Mouse (Mus musculus) lung, postnatal 25 days (tissue): ENCODE data around the gene Igdcc4.
"Not testable (repeated sequence)": the region's sequence is repeated elsewhere in the genome, so short reads cannot be mapped to it uniquely, and the experiment has no call there.

Experiments
- DNase-seq: peaks from one replicate; pipeline ENCODE4 v3.0.0; 2022; ENCODE audit warnings: low spot score

Igdcc4 gene

DNA sequence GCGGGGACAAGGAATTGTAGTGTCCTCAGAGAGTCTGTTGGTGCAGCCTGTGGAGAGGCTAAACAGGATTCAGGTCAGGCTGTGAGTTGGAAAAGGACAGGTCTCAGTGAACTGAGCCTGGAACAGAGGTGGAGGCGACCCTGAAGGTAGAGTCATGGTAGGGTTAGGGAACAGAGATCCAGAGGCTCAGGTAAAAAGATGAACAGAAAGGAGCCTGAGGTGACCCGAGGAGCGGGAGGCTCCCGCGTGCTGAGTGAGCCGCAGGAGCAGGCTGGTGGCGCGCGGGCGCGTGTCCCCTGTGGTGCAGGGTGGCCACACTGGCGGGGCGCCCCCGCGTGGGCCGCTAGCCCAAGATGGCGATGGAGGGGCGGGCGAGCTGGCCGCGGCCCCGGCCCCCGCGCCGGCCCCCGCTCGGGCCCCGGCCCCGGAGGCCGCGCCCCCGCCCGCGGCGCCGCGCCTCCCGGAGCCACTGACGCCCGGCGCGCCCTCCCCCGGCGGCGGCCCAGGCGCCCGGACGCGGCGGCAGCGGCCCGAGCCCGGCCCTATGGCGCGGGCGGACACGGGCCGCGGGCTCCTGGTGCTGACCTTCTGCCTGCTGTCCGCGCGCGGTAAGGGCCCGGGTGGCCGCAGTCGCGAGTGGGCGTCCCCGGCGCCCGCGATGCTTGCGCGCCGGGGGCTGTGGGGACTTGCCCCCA, at the start of gene Igdcc4:
TSS of gene Igdcc4 (plus strand) at position 496 of the 695 bp plus-strand sequence.
- no peak for DNase-seq

DNA sequence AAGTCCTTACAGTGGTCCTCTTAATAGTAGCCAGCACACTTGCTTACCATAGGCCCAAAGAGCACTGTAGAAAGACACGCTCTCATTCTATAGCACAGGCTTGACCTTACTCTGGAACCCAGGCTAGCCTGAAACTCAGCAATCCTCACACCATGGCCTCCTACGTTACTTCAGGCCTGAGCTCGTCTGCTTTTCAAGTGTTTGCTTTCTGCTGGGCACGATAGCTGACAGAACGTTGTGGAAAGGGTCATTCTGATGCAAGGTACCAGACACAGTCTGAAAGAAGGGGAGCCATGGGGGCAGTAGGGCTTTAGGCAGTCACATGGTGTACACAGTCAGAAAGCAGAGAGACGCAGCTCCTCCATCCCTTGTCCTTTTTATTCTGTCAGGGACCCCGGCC, 37.0 kb upstream of the Igdcc4 start:
- DNase-seq: no peak

DNA sequence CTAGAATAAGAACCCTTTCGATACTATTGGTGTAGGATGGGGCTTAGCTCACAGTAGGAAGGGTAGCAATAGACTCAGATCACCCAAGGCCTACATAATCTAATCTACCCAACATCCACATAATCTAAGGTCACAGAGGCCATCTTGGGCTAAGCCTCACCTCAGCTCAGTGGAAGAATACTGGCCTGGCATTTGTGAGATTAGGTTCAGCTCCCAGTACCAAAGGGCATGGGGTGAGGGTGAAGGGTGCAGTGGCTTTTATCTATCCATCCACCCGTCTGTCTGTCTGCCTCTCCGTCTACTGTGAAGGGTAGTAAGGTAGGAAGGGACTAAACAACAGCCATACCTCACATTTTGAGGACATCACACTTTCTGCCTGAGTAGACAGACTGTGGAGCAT, 30.7 kb upstream of the Igdcc4 start:
- DNase-seq: no peak

DNA sequence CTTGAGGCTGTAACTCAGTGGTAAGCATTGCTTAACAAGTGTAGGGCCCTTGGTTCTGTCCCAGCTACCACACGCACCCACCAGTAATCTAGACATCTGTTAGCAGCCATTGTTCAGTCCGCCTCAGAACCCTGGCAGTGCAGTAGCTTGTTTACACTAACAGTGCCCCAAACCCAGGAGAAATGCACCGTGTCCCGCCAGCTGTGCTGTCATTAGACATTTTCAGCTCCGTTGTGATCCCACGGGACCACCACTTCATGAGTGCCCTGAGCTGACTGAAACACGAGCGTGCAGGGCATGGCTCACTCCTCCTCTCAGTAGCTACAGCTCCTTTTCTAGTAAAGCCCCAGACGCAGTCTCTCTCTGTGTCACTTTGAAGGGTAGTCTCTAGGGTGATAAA, 27.7 kb upstream of the Igdcc4 start:
- no peak for DNase-seq

DNA sequence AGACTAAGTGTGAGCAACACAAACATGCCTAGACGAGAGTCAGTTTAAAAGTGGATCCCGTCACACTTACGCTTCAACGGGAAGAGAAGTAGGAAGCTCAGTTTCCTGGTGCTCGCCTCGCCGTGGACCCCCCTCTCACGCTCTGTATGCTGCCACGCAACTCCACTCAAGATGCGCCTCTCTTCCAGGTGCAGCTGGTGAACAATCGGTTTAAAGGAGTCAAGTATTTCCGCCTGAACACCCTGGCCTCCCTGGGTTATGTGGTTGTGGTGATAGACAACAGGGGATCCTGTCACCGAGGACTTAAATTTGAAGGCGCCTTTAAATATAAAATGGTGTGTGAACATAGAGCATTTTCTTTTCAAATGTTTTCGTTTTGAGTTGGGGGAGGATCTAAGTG, 27.0 kb upstream of the Igdcc4 start:
- no peak for DNase-seq

DNA sequence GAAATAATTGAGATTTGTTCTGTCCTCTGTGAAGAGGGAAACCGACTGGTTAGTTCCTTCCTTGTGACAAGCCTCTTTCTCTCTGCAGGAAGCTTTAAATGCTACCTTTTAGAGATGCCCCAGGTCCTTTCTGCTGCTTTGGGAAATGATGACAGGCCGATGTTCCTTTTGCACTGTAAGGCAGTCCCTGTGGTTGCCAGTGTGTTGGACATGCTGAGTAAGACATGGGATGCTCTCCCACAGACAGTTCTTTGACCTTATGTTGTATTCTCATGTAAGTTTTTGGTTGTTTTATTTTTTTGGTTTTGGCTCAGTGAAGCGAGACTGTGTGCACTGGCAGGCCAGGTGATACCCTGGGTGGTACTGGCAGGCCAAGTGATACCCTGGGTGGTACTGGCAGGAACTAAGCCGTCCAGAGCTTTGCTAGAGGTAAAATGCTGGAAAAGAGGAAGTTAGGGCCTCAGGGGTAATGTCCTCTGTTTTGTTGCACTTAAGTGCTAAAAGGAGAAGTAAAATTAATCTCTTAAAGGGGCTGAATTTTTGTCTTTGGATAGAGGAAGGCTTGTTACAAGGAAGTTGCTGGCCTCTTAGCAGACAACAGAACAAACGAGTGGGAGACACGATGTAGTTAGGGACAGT, 26.3 kb upstream of the Igdcc4 start:
- DNase-seq: peak; percentile 34

DNA sequence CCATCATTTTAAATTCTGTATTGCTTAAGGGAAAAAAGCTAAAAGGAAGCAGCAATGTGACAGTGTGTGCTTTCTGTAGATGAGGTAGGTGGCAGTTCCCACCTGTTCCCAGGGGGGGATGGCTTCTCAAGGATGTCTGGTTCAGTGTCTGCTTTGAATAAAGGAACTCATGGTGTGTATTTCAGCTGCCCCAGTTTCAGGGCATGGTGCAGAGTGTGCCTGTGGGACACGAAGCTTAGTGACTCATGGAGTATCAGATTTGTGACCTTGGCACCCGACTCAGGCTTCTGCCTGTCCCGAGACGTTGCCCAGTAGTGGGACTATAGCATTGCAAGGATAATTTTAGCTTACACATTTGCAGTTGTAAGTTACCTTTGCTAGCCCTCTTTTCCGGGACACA, 23.8 kb upstream of the Igdcc4 start:
- DNase-seq: no peak

DNA sequence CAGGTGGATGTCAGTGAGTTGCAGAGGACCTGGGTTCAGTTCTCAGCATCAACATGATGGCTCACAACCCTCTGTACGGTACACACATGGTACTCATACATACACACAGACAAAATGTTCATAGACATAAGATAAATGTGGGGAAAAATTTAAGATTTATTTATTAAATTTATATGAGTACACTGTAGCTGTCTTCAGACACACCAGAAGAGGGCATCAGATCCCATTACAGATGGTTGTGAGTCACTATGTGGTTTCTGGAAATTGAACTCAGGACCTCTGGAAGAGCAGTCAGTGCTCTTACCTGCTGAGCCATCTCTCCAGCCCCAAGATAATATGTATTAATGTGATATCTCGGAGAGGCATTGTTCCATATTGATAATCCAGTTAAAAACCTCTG, 21.1 kb upstream of the Igdcc4 start:
- not testable (repeated sequence) for DNase-seq

DNA sequence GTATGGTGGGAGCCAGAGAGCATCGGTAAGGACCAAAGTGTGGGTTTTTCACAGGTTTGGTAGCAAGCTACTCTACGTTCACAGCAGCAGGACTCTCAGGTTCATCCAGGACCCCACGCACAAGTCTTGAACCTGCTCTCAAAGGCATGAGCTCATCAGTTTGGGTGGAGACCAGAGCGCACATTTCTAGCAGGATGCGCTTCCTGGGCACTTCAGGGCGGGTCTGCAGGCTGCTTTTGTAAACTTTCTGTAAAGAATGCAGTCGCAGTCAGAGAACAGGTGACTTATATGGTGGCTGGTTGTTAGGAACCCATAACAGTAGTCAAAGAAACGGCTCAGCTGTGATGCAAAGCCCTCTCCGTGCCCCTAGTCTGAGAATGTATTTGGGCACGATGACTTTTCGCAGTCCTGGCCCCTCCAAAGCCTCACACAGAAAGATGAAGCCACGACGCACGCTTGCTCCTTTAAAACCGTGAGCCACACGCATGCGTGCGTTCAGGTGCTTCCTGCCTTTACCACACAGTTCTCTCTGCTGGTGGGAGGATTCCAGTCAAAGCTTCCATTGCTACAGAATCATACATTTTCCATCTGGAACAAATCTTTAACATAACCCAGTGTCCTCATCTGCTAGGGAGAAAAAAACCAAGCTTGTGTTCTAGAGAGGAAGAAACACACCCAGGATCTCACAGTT, 18.1 kb upstream of the Igdcc4 start:
- DNase-seq: no peak

DNA sequence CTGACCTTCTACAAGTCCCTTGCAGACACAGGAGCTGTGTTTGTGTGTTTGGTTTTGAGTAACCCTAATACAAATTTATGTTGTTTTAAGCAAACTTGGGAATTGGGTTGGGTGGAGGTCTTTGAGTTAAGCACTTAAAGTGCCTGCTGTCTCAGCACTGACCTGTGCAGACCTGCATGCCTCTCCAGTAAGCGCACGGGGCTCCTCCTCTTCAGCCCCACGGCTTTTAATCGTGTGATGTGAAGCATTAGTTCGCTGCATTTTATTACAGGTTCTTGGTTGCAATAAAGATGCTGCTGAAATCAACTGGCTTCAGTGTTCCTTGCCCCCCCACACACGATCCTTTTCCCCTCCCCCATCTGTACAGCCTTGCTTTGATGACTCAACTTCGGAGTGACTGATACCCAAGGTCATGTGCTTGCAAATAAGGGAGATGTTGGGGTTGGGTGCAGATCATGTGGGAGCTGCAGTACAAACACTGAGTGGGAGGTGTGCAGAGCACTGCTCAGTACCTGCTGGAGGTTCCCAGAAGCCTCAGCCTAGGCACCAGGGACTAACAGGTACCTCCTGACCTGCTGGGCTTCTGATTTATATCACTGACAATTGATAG, 17.0 kb upstream of the Igdcc4 start:
- no peak for DNase-seq

DNA sequence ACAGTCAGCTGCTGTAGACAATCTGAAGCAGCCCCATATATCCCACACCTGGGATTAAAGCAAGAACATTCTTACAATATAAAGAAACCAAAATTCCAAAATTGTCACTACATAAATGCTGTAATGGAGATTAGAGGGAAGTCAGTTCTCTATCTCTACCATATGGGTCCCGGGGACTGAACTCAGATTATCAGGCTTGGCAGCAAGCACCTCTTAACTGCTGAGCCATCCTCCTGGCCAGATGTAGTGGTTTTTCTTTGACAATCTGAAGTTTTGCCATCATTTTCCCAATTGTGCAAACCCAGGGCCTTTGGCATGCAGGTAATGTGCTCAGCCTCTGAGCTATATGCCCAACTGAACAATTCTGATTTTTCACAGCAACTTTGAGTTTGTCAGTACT, 16.0 kb upstream of the Igdcc4 start:
- DNase-seq: no peak

DNA sequence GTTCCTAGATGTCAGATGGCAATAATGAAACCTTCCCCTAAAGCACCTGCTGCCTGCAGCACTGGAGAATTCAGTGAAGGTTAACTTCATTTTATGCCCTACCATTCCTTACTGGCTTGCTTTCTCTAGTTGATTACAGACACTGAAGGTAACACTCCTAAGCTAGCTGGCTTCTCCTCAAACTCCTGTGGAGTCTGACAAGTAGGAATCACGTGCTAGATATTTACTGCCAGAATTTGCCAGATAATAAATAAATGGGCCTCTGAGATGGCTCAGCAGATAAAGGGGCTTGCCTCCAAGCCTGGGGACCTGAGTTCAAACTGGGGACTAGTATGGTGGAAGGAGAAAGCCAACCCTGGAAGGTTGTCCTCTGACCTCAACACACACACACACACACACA, 14.5 kb upstream of the Igdcc4 start:
- DNase-seq: no peak

DNA sequence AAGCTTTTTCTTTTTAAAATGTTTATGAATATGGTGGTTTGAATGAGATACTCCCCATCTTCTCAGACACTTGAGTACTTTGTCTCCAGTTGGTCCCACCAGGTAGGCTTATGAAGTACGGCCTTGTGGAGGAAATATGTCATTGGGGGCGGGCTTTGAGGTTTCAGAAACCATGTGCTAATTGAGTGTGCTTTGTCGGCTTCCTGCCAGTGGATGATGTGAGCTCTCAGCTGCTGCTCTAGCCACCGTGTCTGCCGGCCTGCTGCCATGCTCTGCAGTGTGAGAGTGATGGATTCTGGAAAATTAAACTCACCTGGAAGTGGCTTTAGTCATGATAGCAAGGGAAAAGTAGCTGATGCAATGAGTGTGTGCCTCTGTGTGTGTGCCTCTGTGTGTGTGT, 13.8 kb upstream of the Igdcc4 start:
- DNase-seq: no peak

DNA sequence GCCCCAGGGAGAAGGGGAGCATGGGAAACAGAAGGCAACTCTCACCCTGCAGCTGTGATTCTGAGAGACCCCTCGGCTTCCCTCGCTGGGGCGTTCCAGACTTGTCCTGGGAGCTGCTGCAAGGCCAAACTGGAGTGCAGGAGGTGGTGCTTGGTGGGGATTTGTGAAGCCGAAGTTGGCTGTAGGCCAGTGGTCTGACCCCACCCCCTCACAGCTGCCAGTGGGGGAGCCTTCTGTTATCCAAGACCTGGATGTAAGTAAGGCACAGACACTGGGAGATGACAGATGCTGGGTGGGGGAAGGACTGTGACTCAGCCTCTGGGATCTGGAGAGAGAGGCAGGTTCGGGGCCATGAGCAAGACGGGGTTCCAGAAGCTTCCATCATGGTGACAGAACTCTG, 7.0 kb upstream of the Igdcc4 start:
- DNase-seq: no peak

DNA sequence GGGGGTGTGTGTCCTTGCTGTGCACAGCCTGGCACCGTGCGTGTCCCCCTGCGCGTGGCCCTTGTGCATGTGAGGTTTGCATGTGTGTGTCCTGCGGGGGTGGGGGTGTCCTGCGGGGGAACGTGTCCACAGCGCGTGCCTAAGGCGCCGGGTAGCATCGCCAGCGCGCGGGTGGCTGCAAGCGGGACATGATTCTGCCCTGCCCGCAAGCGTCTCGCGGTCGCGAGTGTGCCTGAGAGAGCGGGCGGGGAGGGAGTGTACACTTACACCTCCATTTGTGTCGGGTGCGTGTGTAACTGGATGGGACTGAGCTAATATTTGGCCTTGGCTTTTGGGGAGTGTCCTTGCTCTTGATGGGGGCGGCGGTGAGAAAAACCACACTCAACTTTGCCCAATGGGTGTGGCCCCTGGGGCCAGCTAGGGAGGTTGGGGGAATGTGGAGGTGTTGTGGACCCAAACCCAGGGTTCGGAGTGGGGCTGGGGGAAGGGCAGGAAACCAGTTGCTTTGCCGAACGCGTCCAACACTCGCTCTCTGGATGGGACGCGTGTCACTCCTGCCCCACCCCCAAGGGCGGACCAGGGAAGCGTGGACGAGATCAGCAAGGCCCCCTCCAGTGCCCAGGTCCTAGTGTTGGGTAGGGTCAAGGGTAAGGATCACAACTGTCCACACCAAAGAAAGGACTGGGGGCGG, 545 bp downstream of the Igdcc4 start:
- no peak for DNase-seq

DNA sequence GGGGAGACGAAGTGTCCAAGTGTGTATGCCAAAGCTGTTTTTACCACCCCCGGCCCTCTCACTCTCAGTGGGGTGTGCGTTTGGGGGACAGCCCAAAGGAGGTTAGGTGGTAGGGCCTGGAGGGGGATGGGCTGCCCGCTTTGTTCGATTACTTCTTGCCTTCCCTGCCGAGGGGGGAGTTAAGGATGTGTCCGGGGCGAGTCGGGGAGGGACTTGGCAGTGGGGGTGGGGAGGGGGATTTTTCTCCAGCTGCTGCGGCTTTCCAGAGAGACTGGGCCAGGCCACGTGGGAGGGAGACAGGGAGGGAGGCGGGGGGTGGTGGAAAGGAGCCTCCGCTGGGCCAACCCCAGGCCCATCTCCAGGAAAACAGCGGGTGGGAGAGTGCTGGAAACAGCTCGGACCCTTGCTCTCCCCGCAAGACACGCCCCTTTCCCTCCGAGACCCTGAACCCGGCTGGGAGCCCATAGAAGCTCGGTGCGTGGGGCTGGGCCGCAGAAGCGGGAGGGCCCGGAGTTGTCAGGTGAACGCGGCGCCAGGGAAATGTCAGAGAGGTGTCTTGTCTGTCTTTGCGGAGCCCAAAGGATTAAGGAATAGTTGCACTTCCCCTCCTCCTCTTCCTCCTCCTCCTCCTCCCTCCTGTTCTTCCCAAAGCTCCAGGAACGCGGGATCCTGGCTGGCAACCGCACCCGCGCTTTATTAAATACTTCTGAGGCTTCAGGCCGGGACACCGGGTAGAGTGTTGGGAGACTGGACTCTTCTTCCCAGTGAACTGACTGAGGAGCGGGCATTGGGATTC, 1.3 kb downstream of the Igdcc4 start:
- no peak for DNase-seq

DNA sequence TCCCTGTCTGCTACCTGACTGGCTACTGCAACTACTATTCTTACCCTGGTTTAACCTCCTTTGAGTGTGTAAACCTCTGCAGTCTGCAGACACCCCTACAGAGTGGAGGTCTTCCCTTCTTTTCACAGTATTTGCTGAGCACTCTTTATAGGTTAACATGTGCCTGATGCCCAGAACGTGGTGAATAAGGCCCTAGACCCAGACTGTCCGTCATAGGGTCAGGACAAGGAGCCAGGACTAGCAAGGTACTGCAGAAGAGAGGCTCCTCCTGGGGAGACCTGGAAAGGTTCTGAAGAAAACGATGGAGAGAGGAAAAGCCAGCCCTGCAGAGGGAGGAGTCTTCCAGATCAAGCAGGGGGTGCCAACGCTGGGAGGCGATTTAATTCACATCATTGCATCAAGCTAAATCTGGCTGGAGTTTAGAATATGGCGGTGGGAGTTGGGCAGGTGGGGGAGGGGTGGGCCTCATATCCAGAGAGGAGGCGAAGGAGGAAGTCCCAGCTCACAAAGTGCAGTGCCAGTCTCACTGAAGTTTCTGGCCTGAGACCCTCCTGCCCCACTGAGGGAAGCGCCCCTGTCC, 2.0 kb downstream of the Igdcc4 start:
- DNase-seq: no peak

DNA sequence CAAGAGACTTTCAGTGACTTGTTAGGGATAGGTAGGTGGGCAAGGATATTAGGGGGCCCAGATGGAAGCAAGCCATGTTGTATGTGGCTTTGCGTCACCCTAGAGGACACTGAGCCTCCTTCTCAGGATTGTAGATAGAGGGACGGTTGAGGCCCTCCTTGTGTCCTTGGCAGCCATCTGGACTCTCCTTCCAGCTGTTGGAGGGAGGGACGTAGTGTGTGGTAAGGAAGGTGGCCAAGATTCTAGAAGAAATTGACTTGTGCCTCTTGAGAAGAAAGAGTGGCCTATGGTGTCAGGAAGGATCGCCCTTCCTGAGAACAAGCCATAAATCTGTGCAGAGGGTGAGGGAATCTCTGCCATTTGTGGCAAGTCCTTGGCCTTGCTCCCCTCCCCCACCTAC, 5.5 kb downstream of the Igdcc4 start:
- no peak for DNase-seq

DNA sequence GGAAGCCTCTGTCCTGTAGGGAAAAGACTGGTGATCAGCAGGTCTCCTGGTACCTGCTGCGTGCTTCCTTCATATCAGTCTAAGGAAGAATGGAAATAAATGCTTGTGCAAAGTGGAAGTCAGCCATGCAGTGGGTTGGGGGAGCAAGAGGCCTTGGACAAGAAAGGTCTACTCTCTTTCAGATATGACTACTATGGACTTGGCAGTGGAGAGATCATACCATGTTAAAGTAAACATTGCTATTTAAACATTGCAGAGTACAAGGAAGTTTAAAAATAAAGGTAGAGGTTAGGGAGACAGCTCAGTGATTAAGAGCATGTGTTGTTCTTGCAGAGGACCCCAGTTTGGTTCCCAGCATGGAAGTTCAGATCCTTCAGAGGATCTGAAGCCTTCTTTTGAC, 6.6 kb downstream of the Igdcc4 start:
- no peak for DNase-seq

DNA sequence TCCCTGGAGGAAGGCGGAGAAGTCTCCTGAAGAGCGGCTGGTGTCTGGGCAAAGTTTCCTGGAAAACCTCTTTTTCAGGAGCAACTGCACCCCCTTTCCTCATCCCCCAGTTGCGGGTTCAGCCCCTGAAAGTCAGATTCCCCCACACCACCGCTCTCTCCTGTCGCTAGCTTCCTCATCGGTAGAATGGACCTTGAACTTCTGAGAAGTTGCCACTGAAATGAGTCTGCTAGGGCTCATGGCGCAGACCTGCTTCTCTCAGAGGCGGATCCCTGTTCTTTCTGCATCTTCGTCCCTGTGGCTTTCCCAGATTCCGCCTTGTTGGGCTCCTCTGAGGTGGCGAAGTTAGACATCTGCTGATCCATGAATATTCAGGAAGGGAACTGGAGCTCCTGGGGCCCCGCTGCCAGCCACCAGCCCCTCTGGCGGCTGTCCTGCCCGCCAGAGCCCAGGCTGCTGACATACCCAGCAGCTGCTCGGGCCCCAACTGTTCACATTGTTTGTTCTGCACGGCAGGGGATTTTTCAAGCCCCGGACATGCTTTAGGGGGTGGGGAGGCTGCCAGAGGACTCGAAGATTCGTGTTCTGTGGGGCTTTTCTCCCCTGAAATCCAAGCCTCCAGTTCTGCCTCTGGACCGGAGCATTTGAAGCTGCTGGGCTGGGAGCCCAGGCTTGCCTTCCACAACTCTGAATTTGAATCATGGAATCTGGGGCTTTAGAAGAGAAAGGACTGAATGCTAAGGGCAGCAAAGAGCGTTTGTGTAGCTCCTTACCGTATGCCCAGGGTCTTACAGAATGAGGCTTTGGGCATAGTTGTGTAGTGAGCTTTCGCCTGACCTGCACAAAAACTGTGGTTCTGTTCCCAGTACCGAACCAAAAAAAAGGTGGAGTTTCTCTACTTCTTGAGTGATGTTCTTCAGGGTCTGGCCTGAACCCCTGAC, 8.1 kb downstream of the Igdcc4 start:
- DNase-seq: no peak
